20 mouse cellular contexts compared by ENCODE assay signal in genomic region chr9:90791871-90792270, GRCm38 (mm10).
"Had no signal": no experiment of that assay in that cellular context is flagged by ENCODE, and none has a peak within 500 bp of the region (broad histone marks: within the 10 kb centered on the region; RNA-seq: fewer than 3 reads in every experiment).

No protein-coding gene starts in this region.

- H3K27ac ChIP-seq: kidney, postnatal 0 days; layer of hippocampus, adult 2 months; limb, embryonic 10.5 days; limb, embryonic 13.5 days; liver, embryonic 13.5 days; neural tube, embryonic 12.5 days; neural tube, embryonic 15.5 days; stomach, postnatal 0 days had no signal

- H3K4me3 ChIP-seq: layer of hippocampus, adult 2 months; limb, embryonic 10.5 days; limb, embryonic 13.5 days; liver, embryonic 13.5 days; neural tube, embryonic 12.5 days; neural tube, embryonic 15.5 days had no signal

- DNase-seq: kidney, adult 2 months; kidney, postnatal 25 days; layer of hippocampus, adult 9-11 months; liver, embryonic 13.5 days; lung, adult 2 months; lung, postnatal 14 days; lung, postnatal 4 days; right cerebral cortex, adult 18-20 months; right cerebral cortex, postnatal 14 days; right cerebral cortex, postnatal 4 days; thymus, adult 2 months; thymus, postnatal 14 days; thymus, postnatal 4 days had no signal

- H3K4me2 ChIP-seq: limb, embryonic 13.5 days; liver, embryonic 13.5 days; neural tube, embryonic 12.5 days; neural tube, embryonic 15.5 days had no signal

- H3K27me3 ChIP-seq: limb, embryonic 13.5 days; liver, embryonic 13.5 days; neural tube, embryonic 12.5 days; neural tube, embryonic 15.5 days had no signal

- H3K36me3 ChIP-seq: limb, embryonic 10.5 days; limb, embryonic 13.5 days; liver, embryonic 13.5 days; neural tube, embryonic 12.5 days; neural tube, embryonic 15.5 days had no signal

- H3K9ac ChIP-seq: limb, embryonic 13.5 days; liver, embryonic 13.5 days; neural tube, embryonic 12.5 days; neural tube, embryonic 15.5 days had no signal

- H3K4me1 ChIP-seq: limb, embryonic 10.5 days; limb, embryonic 13.5 days; liver, embryonic 13.5 days; neural tube, embryonic 12.5 days; neural tube, embryonic 15.5 days had no signal

- H3K9me3 ChIP-seq: limb, embryonic 10.5 days; limb, embryonic 13.5 days; liver, embryonic 13.5 days; neural tube, embryonic 12.5 days; neural tube, embryonic 15.5 days had no signal
